Mouse (Mus musculus): ENCODE measurements around the gene Ddx10.

Gene Ddx10

GRCm38 (mm10) chr9:53247953-53248397 lies at the start of gene Ddx10:
Gene Ddx10, minus strand, starts transcription at chr9:53248053.
- peak; percentile 95 for DNase-seq

GRCm38 (mm10) chr9:53292833-53293232 lies 45.0 kb upstream of the Ddx10 start:
- DNase-seq, result no peak

GRCm38 (mm10) chr9:53290006-53290405 lies 42.2 kb upstream of the Ddx10 start:
- DNase-seq, result no peak

GRCm38 (mm10) chr9:53286793-53287192 lies 38.9 kb upstream of the Ddx10 start:
- DNase-seq, result no peak

- no peak for DNase-seq
These were observed 31.1 kb upstream of the Ddx10 start for GRCm38 (mm10) chr9:53278997-53279396.

GRCm38 (mm10) chr9:53276381-53276780 lies 28.5 kb upstream of the Ddx10 start:
- DNase-seq, result no peak

GRCm38 (mm10) chr9:53272714-53273113 lies 24.9 kb upstream of the Ddx10 start:
- no peak for DNase-seq

GRCm38 (mm10) chr9:53272207-53272606 lies 24.4 kb upstream of the Ddx10 start:
- DNase-seq, result no peak

GRCm38 (mm10) chr9:53271281-53272022 lies 23.6 kb upstream of the Ddx10 start:
- DNase-seq, result no peak

- no peak for DNase-seq
These were observed 21.6 kb upstream of the Ddx10 start for GRCm38 (mm10) chr9:53269466-53269755.

- peak; percentile 22 for DNase-seq
These were observed 21.0 kb upstream of the Ddx10 start for GRCm38 (mm10) chr9:53268731-53269465.

- DNase-seq, result no peak
These were observed 20.2 kb upstream of the Ddx10 start for GRCm38 (mm10) chr9:53268036-53268435.

GRCm38 (mm10) chr9:53265589-53265988 lies 17.7 kb upstream of the Ddx10 start:
- no peak for DNase-seq

- DNase-seq, result no peak
These were observed 16.5 kb upstream of the Ddx10 start for GRCm38 (mm10) chr9:53264387-53264786.

GRCm38 (mm10) chr9:53258199-53258598 lies 10.3 kb upstream of the Ddx10 start:
- no peak for DNase-seq

- no peak for DNase-seq
These were observed 9.9 kb upstream of the Ddx10 start for GRCm38 (mm10) chr9:53257772-53258171.

GRCm38 (mm10) chr9:53256690-53257305 lies 8.9 kb upstream of the Ddx10 start:
- DNase-seq, result no peak

- DNase-seq, result peak; percentile 85
These were observed 6.5 kb upstream of the Ddx10 start for GRCm38 (mm10) chr9:53254368-53254767.

- DNase-seq, result no peak
These were observed 337 bp downstream of the Ddx10 start for GRCm38 (mm10) chr9:53247516-53247915.

GRCm38 (mm10) chr9:53218181-53218580 lies 29.7 kb downstream of the Ddx10 start:
- DNase-seq, result no peak

- DNase-seq, result no peak
These were observed 39.6 kb downstream of the Ddx10 start for GRCm38 (mm10) chr9:53208283-53208682.

GRCm38 (mm10) chr9:53174590-53174989 lies 73.3 kb downstream of the Ddx10 start:
- no peak for DNase-seq

- no peak for DNase-seq
These were observed 74.6 kb downstream of the Ddx10 start for GRCm38 (mm10) chr9:53173258-53173657.

GRCm38 (mm10) chr9:53144266-53144665 lies 103.6 kb downstream of the Ddx10 start:
- peak; percentile 46 for DNase-seq
